Mouse (Mus musculus): ENCODE results near the gene Fcgr4. TPM values are rescaled to one million over a fixed set of nuclear protein-coding genes. Genes with fewer than 3 reads are reported as not detected.
"Not testable (repeated sequence)": the region's sequence is repeated elsewhere in the genome, so short reads cannot be mapped to it uniquely, and the experiment has no call there.

The Fcgr4 gene
- polyA plus RNA-seq, 1 experiment from 2014 or later, result 0.35 TPM

DNA sequence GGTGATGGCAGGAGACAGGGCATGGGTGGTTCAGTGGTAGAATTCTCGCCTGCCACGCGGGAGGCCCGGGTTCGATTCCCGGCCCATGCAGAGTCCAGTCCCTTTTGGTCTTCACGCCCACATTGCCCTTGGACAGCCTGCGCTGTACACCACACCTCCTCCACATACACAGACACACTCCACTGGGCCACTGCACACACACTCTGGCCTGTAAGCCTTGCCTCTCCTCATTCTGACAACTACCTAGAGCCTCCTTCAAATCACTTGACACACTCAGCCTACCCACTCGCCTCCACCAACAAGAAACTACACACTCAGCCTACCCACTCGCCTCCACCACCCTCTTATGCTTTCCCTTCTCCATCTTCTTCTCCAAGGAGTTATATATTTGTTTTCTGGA lies 55.6 kb downstream of the Fcgr4 start:
- not testable (repeated sequence) for H3K4me2 ChIP-seq (ENCODE audit: low read depth, low read length, severe bottlenecking); H3K36me3 ChIP-seq (ENCODE audit: control insufficient read depth, insufficient read depth, low read length); H3K4me1 ChIP-seq (replicated peaks; ENCODE audit: control insufficient read depth, insufficient read depth, low read length); H3K9ac ChIP-seq (ENCODE audit: low read length); H3K9me3 ChIP-seq (ENCODE audit: control insufficient read depth, low read length); H3K4me3 ChIP-seq (ENCODE audit: low read depth, low read length); H3K27ac ChIP-seq (ENCODE audit: low read depth, low read length)
- ATAC-seq (replicated peaks; ENCODE audit: low FRiP score) (peak; percentile 40), DNase-seq (ENCODE audit: low spot score) (peak; percentile 75)
- 15% methylated on average over 4 of the region's 10 CpGs for WGBS
- H3K27me3 ChIP-seq (ENCODE audit: control insufficient read depth, insufficient read depth, low read length), result peaks cover 28% of the 10 kb centered on the region

DNA sequence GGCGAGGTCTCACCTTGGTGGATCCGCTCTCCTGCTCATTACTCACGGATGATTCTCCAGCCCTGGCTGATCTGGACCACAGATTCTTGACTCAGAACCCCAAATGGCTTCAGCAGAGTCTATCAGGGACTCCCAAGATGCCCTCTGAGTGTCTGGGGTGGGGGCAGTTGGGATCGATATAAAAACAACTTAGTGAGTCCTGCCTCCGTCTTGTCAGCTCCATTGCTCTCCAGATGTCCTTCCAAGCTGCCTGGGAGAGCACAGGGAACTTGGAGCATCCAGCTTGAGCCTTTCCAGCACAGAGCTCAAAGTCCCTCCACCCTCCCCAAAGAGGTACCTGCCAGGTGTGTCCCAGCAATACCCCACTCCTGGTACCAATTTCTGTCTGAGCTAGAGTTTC lies 57.5 kb downstream of the Fcgr4 start:
- H3K4me3 ChIP-seq (ENCODE audit: low read depth, low read length); DNase-seq (ENCODE audit: low spot score); H3K9ac ChIP-seq (ENCODE audit: low read length); H3K4me2 ChIP-seq (ENCODE audit: low read depth, low read length, severe bottlenecking); ATAC-seq (replicated peaks; ENCODE audit: low FRiP score); H3K9me3 ChIP-seq (ENCODE audit: control insufficient read depth, low read length); H3K36me3 ChIP-seq (ENCODE audit: control insufficient read depth, insufficient read depth, low read length); H3K27ac ChIP-seq (ENCODE audit: low read depth, low read length); H3K4me1 ChIP-seq (replicated peaks; ENCODE audit: control insufficient read depth, insufficient read depth, low read length): not testable (repeated sequence)
- peaks cover 18% of the 10 kb centered on the region for H3K27me3 ChIP-seq (ENCODE audit: control insufficient read depth, insufficient read depth, low read length)
- WGBS, result 58% methylated on average over 3 of the region's 5 CpGs

DNA sequence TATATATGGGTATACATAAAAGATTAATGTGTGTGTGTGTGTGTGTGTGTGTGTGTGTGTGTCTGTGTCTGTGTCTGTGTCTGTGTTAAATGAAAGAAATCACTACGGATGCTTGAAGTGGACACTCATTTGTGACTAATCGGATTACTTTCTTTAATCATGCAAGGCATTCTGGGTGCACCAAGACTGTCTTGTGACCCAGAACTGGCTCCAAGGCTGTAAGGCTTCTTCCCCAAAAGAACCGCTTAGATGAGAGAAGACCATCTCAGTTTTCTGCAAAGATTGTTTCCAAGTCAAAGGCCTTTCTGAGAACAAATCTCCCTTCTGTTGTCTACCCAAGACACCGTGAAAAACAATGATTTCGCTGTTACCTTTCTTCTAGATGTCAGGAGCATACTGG lies 58.5 kb downstream of the Fcgr4 start:
- H3K4me2 ChIP-seq (ENCODE audit: low read depth, low read length, severe bottlenecking); H3K4me1 ChIP-seq (replicated peaks; ENCODE audit: control insufficient read depth, insufficient read depth, low read length); H3K9ac ChIP-seq (ENCODE audit: low read length); ATAC-seq (replicated peaks; ENCODE audit: low FRiP score); H3K36me3 ChIP-seq (ENCODE audit: control insufficient read depth, insufficient read depth, low read length); H3K9me3 ChIP-seq (ENCODE audit: control insufficient read depth, low read length); DNase-seq (ENCODE audit: low spot score); H3K4me3 ChIP-seq (ENCODE audit: low read depth, low read length); H3K27ac ChIP-seq (ENCODE audit: low read depth, low read length): not testable (repeated sequence)
- H3K27me3 ChIP-seq (ENCODE audit: control insufficient read depth, insufficient read depth, low read length), result peaks cover 21% of the 10 kb centered on the region
- 42% methylated on average over 5 of the region's 5 CpGs for whole genome bisulfite sequencing

DNA sequence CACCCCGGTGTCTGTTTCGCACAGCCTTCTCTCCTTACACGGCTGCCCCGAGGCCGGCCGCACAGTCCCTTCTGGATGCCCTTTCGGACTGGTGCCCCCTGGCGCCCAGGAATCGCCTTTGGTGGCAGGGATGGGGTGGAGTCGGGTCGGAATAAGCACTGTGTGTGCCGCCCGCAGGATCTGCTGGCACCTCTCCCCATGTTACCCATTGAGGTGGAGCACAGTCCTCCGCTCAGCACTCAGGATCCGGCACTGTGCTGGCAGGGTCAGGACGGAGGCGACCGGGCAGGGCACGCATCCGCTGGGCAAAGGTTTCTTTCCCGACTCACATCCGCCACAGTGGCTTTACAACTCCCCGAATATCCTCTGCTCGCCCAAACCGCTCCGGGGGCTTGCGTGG lies 59.2 kb downstream of the Fcgr4 start:
- H3K36me3 ChIP-seq (ENCODE audit: control insufficient read depth, insufficient read depth, low read length); DNase-seq (ENCODE audit: low spot score); H3K27ac ChIP-seq (ENCODE audit: low read depth, low read length); H3K4me1 ChIP-seq (replicated peaks; ENCODE audit: control insufficient read depth, insufficient read depth, low read length); H3K9ac ChIP-seq (ENCODE audit: low read length); H3K9me3 ChIP-seq (ENCODE audit: control insufficient read depth, low read length): not testable (repeated sequence)
- peak; percentile 11; the same call in 1 of the 2 replicates for ATAC-seq (replicated peaks; ENCODE audit: low FRiP score)
- 0 out of 2 replicates have a peak overlapping the region, but pooled peaks have one; percentile 24 for H3K4me2 ChIP-seq (ENCODE audit: low read depth, low read length, severe bottlenecking)
- H3K4me3 ChIP-seq (ENCODE audit: low read depth, low read length), result peak overlapping the region; percentile 15; the same call in 1 of the 2 replicates
- 2% methylated on average over 15 of the region's 27 CpGs for WGBS
- peaks cover 21% of the 10 kb centered on the region for H3K27me3 ChIP-seq (ENCODE audit: control insufficient read depth, insufficient read depth, low read length)

DNA sequence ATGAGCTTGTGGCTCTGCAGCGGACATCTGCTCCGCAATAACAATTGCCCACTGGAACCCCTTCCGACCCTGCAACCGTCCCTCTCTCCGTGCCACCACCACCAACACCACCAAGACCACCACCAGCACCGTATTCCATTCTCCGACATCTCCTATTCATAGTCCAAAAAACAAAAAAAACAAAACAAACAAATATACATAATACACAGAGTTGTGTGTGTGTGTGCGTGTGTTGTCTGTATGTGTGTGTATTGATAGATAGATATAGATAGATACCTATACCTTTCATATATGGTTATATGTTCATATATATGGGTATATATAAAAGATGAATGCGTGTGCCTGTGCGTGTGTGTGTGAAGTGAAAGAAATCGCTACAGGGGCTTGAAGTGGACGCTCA lies 59.7 kb downstream of the Fcgr4 start:
- H3K4me2 ChIP-seq (ENCODE audit: low read depth, low read length, severe bottlenecking), result 0 out of 2 replicates have a peak overlapping the region, but pooled peaks have one; percentile 29
- H3K4me3 ChIP-seq (ENCODE audit: low read depth, low read length); DNase-seq (ENCODE audit: low spot score): not testable (repeated sequence)

GRCm38 (mm10) chr1:171079345-171079744 lies 60.6 kb downstream of the Fcgr4 start:
- H3K27ac ChIP-seq (ENCODE audit: low read depth, low read length); H3K4me1 ChIP-seq (replicated peaks; ENCODE audit: control insufficient read depth, insufficient read depth, low read length); H3K4me3 ChIP-seq (ENCODE audit: low read depth, low read length); H3K4me2 ChIP-seq (ENCODE audit: low read depth, low read length, severe bottlenecking); H3K36me3 ChIP-seq (ENCODE audit: control insufficient read depth, insufficient read depth, low read length); H3K9me3 ChIP-seq (ENCODE audit: control insufficient read depth, low read length); H3K9ac ChIP-seq (ENCODE audit: low read length); DNase-seq (ENCODE audit: low spot score): not testable (repeated sequence)
- ATAC-seq (replicated peaks; ENCODE audit: low FRiP score), result peak; percentile 65
- WGBS, result 0% methylated on average over 1 of the region's 35 CpGs
- peaks cover 16% of the 10 kb centered on the region for H3K27me3 ChIP-seq (ENCODE audit: control insufficient read depth, insufficient read depth, low read length)

More for the DNA sequence above, 59.7 kb downstream of the Fcgr4 start:
- ATAC-seq (replicated peaks; ENCODE audit: low FRiP score); H3K9me3 ChIP-seq (ENCODE audit: control insufficient read depth, low read length); H3K9ac ChIP-seq (ENCODE audit: low read length); H3K36me3 ChIP-seq (ENCODE audit: control insufficient read depth, insufficient read depth, low read length); H3K27ac ChIP-seq (ENCODE audit: low read depth, low read length); H3K4me1 ChIP-seq (replicated peaks; ENCODE audit: control insufficient read depth, insufficient read depth, low read length): not testable (repeated sequence)
- 28% methylated on average over 12 of the region's 12 CpGs for WGBS
- peaks cover 21% of the 10 kb centered on the region for H3K27me3 ChIP-seq (ENCODE audit: control insufficient read depth, insufficient read depth, low read length)

Small RNAs within 50 kb of the gene (microRNA-seq; reads per million reads assigned to microRNA genes)
- gene Gm27552 (ENCODE audit: insufficient number of aligned reads), result not detected
- gene Mir6546 (ENCODE audit: insufficient number of aligned reads), result 11.8 reads per million, percentile 6 among the genes with 10 or more reads in this experiment

Other genes starting within 250 kb of the Fcgr4 start
- gene Atf6, start 151.1 kb upstream of the Fcgr4 start, polyA plus RNA-seq (2014; fragmentation: Nextera tagmentation; extraction: Ambion mirVana), result 8.9 and 9.8 TPM in 2 replicates
- gene Gm26620, start 133.9 kb upstream of the Fcgr4 start, polyA plus RNA-seq (2014; fragmentation: Nextera tagmentation; extraction: Ambion mirVana), result 0.37 TPM in 1 of 2 replicates, not detected in the other
- 28.7 and 29.3 TPM in 2 replicates for gene Dusp12, start 133.4 kb upstream of the Fcgr4 start, polyA plus RNA-seq (2014; fragmentation: Nextera tagmentation; extraction: Ambion mirVana)
- gene Fcrlb, start 106.0 kb upstream of the Fcgr4 start, polyA plus RNA-seq (2014; fragmentation: Nextera tagmentation; extraction: Ambion mirVana), result not detected in 2 replicates
- not detected in 2 replicates for gene Fcrla, start 91.3 kb upstream of the Fcgr4 start, polyA plus RNA-seq (2014; fragmentation: Nextera tagmentation; extraction: Ambion mirVana)
- gene Fcgr2b, start 42.4 kb upstream of the Fcgr4 start, polyA plus RNA-seq (2014; fragmentation: Nextera tagmentation; extraction: Ambion mirVana), result 0.31 TPM in 1 of 2 replicates, not detected in the other
- gene Fcgr3, start 46.0 kb downstream of the Fcgr4 start, polyA plus RNA-seq (2014; fragmentation: Nextera tagmentation; extraction: Ambion mirVana), result 4.3 TPM in 2 replicates
- 1.5 and 2.9 TPM in 2 replicates for gene Cfap126, start 95.0 kb downstream of the Fcgr4 start, polyA plus RNA-seq (2014; fragmentation: Nextera tagmentation; extraction: Ambion mirVana)
- gene Sdhc, start 131.7 kb downstream of the Fcgr4 start, polyA plus RNA-seq (2014; fragmentation: Nextera tagmentation; extraction: Ambion mirVana), result 272 and 277 TPM in 2 replicates
- 0.13 TPM in 1 of 2 replicates, not detected in the other for gene Mpz, start 131.8 kb downstream of the Fcgr4 start, polyA plus RNA-seq (2014; fragmentation: Nextera tagmentation; extraction: Ambion mirVana)
- gene Pcp4l1, start 177.3 kb downstream of the Fcgr4 start, polyA plus RNA-seq (2014; fragmentation: Nextera tagmentation; extraction: Ambion mirVana), result 7.3 and 8.2 TPM in 2 replicates
- gene Nr1i3, start 195.1 kb downstream of the Fcgr4 start, polyA plus RNA-seq (2014; fragmentation: Nextera tagmentation; extraction: Ambion mirVana), result 0.17 and 0.23 TPM in 2 replicates
- gene Tomm40l, start 203.6 kb downstream of the Fcgr4 start, polyA plus RNA-seq (2014; fragmentation: Nextera tagmentation; extraction: Ambion mirVana), result 31.6 and 39.2 TPM in 2 replicates
- 1.6 and 1.9 TPM in 2 replicates for gene Apoa2, start 206.1 kb downstream of the Fcgr4 start, polyA plus RNA-seq (2014; fragmentation: Nextera tagmentation; extraction: Ambion mirVana)
- 18.4 and 18.6 TPM in 2 replicates for gene Fcer1g, start 215.4 kb downstream of the Fcgr4 start, polyA plus RNA-seq (2014; fragmentation: Nextera tagmentation; extraction: Ambion mirVana)
- gene Adamts4, start 231.5 kb downstream of the Fcgr4 start, polyA plus RNA-seq (2014; fragmentation: Nextera tagmentation; extraction: Ambion mirVana), result 6.6 and 7.1 TPM in 2 replicates
- gene Ndufs2, start 232.5 kb downstream of the Fcgr4 start, polyA plus RNA-seq (2014; fragmentation: Nextera tagmentation; extraction: Ambion mirVana), result 257 and 264 TPM in 2 replicates

Measured in forebrain, embryonic 11.5 days (tissue).